Mouse (Mus musculus): ENCODE measurements around the gene Sp2.

GRCm38 (mm10) chr11:96908594-96908993 is 74.2 kb downstream of the Sp2 start:
- TF ChIP-seq CTCF (IDR thresholded peaks at IDR 0.05; ENCODE audit: insufficient read depth, low read length) (no peak), POLR2A (IDR thresholded peaks at IDR 0.05; ENCODE audit: borderline replicate concordance, extremely low read depth, low read depth, low read length) (no peak)
